Mouse (Mus musculus) neural tube, embryonic 14.5 days (tissue): ENCODE data around the gene Igf2r. TPM values are rescaled to one million over a fixed set of nuclear protein-coding genes. Genes with fewer than 3 reads are reported as not detected.

Source experiments
- ATAC-seq: fragments of 200-750 bp; cut with Nextera tagmentation; 2 replicates; pipeline ENCODE4 v1.8.0; 2017; ENCODE audit warnings: low read depth, mild to moderate bottlenecking, moderate TSS enrichment, moderate library complexity
- H3K27ac ChIP-seq: fragments of 300-500 bp; sonication (generic); 2 replicates; pipeline ENCODE4 v1.5.1; 2014; ENCODE audit warnings: low read depth, mild to moderate bottlenecking, control low read depth, low read length, moderate library complexity, mixed read lengths
- H3K27me3 ChIP-seq: fragments of 300-500 bp; sonication (generic); 2 replicates; pipeline ENCODE4 v1.6.1; 2014; ENCODE audit warnings: low read length; ENCODE audit not compliant: control insufficient read depth, insufficient read depth
- H3K36me3 ChIP-seq: fragments of 300-500 bp; sonication (generic); 2 replicates; pipeline ENCODE4 v1.6.1; 2014; ENCODE audit warnings: low read length, mixed read lengths; ENCODE audit not compliant: control insufficient read depth, insufficient read depth
- H3K4me1 ChIP-seq: fragments of 300-500 bp; sonication (generic); 2 replicates; pipeline ENCODE4 v1.6.1; 2014; ENCODE audit warnings: low read length; ENCODE audit not compliant: control insufficient read depth, insufficient read depth
- H3K4me2 ChIP-seq: fragments of 300-500 bp; sonication (generic); 2 replicates; pipeline ENCODE4 v1.6.1; 2014; ENCODE audit warnings: mild to moderate bottlenecking, low read depth, low read length, control low read depth
- H3K4me3 ChIP-seq: fragments of 300-500 bp; sonication (generic); 2 replicates; pipeline ENCODE4 v1.5.1; 2014; ENCODE audit warnings: low read depth, low read length, control low read depth, mixed read lengths
- H3K9ac ChIP-seq: fragments of 300-500 bp; sonication (generic); replicated peaks from 2 replicates; pipeline ENCODE4 v1.6.1; 2014; ENCODE audit warnings: low read depth, mild to moderate bottlenecking, control low read depth, low read length, mixed read lengths
- H3K9me3 ChIP-seq: fragments of 300-500 bp; sonication (generic); 2 replicates; pipeline ENCODE4 v1.6.1; 2016; ENCODE audit warnings: low read length; ENCODE audit not compliant: control insufficient read depth
- WGBS: fragments of 180-500 bp; shearing (Covaris S2); extraction: QIAGEN DNeasy Blood & Tissue Kit; methylation state at CpG from one replicate; pipeline ENCODE4 v1.1.7; 2014; 5-methylcytosine and 5-hydroxymethylcytosine counted together
- polyA plus RNA-seq: library from polyadenylated mRNA; unstranded; fragments of >200 nt; fragmentation: Nextera tagmentation; extraction: Ambion mirVana; gene quantifications from 2 replicates; pipeline ENCODE4 v1.2.1, GENCODE M21; 2014

The Igf2r gene
- polyA plus RNA-seq, 1 experiment from 2014 or later = 9.6 TPM

DNA sequence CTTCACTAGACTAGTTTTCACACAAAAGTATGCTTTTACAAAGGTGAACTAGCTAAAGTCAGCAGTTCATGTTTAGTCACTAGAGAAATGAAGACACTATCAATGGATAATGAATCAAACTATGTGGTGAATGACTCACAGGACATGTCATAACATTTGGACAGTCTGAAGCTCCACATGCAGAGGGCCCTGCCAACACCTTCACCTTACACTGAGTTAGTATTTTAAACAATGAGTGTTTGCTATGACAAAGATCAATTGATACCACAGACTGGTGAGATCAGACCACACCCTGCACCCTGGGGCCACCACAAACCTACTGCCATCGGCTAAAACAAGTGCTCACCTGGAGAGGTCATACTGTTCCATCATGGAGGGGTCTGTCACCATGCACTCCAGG lies 54.4 kb downstream of the Igf2r start:
- no peak for ATAC-seq
- Histone ChIP-seq H3K27ac (no peak overlapping the region), H3K9ac (no peak overlapping the region), H3K4me1 (no peaks in the 10 kb centered on the region), H3K36me3 (peaks cover 34% of the 10 kb centered on the region), H3K4me2 (no peak overlapping the region), H3K9me3 (no peaks in the 10 kb centered on the region), H3K27me3 (no peaks in the 10 kb centered on the region), H3K4me3 (no peak overlapping the region)
- WGBS = 90% methylated on average over 1 of the region's 1 CpGs

DNA sequence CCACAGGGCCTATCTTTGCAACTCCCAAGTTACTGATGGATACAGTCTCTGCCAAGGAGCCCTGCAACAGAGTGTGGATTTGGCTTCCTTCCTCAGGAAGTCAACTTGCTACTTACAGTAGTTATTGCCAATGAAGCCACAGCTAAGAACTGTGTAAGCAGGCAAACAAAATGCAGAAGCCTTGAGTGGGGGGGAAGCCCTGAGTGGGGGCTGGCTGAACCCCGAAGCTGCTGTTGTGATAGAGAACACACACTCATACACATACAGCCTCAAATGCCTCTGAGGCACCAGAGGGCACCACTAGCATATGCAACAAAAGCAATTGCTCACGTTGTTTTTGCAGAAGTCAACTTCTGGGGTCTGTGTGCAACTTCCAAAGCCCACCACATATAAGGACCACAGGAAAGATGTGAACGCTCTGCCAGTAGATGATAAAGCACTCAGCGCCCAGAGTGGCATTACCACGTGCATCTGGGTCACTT lies 55.3 kb downstream of the Igf2r start:
- no peak overlapping the region for H3K4me2 ChIP-seq
- no peak overlapping the region for H3K9ac ChIP-seq
- H3K9me3 ChIP-seq = no peaks in the 10 kb centered on the region
- no peaks in the 10 kb centered on the region for H3K4me1 ChIP-seq
- H3K36me3 ChIP-seq = peaks cover 39% of the 10 kb centered on the region
- no peak for ATAC-seq
- H3K27ac ChIP-seq = no peak overlapping the region
- 90% methylated on average over 5 of the region's 5 CpGs for WGBS
- no peaks in the 10 kb centered on the region for H3K27me3 ChIP-seq
- H3K4me3 ChIP-seq = no peak overlapping the region

DNA sequence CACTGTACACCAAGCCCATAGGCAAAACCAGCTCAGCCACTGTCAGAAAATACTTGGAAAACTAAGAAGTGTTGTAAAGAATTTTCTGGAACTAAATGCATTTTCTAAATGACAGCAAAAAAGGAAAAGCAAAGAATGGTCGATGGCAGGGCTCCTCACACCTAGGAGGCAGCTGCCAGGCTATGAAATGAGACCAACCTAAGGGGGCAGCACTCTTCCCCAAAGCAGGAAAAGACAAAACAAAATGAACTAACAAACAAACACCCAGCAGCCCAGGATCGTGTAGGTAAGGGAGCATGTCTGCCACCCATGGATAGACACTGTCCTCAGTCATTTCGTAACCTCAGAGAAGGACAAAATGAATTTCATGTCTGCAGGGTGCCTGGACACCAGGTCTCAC lies 56.5 kb downstream of the Igf2r start:
- Histone ChIP-seq H3K4me3 (no peak overlapping the region), H3K4me1 (no peaks in the 10 kb centered on the region), H3K9me3 (no peaks in the 10 kb centered on the region), H3K27me3 (no peaks in the 10 kb centered on the region), H3K9ac (no peak overlapping the region), H3K36me3 (peaks cover 43% of the 10 kb centered on the region), H3K4me2 (no peak overlapping the region), H3K27ac (no peak overlapping the region)
- no peak for ATAC-seq
- WGBS = 86% methylated on average over 3 of the region's 3 CpGs

DNA sequence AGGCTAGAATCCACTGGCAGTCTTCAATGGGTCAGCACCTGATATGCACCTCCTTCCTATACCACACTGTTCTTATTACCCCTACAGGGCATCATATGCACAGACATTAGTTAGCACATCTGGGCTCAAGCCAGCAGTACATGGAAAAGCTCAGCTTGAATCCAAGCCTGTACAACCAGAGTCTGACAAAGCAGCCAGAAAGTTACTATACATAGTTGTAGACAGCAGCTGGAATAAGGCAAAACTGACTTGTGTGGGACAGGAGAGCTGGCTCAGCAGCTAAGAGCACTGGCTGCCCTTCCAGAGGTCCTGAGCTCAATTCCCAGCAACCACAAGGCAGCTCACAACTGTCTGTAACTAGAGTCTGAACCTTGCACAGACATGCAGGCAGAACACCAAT lies 57.3 kb downstream of the Igf2r start:
- peaks cover 43% of the 10 kb centered on the region for H3K36me3 ChIP-seq

DNA sequence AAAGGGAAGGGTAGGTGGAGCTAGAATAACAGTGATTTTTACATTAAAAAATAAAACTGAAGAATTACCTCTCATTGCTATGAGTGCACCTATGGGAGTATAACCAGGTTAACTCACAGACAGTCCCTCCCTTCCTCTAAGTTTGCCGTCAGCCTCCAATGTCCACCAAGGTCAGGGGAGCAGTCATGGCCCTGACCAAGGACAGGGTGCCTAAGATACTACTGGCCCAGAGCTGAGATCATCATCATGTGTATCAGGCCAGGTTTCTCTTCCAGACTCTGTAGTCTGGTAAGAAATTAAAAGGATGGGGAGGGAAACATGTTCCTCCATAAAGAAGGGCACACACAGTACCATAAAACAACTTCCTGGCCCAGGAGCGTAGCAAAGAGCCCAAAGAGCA lies 58.5 kb downstream of the Igf2r start:
- Histone ChIP-seq H3K4me2 (no peak overlapping the region), H3K9ac (no peak overlapping the region), H3K36me3 (peaks cover 43% of the 10 kb centered on the region), H3K27ac (no peak overlapping the region), H3K27me3 (no peaks in the 10 kb centered on the region), H3K9me3 (no peaks in the 10 kb centered on the region), H3K4me1 (no peaks in the 10 kb centered on the region), H3K4me3 (no peak overlapping the region)
- ATAC-seq = no peak
- WGBS = 90% methylated on average over 2 of the region's 2 CpGs

More for the DNA sequence above, 57.3 kb downstream of the Igf2r start:
- ATAC-seq = no peak
- H3K4me2 ChIP-seq = no peak overlapping the region
- H3K9me3 ChIP-seq = no peaks in the 10 kb centered on the region
- H3K27ac ChIP-seq = no peak overlapping the region
- no peaks in the 10 kb centered on the region for H3K27me3 ChIP-seq
- no peak overlapping the region for H3K9ac ChIP-seq
- no peak overlapping the region for H3K4me3 ChIP-seq
- H3K4me1 ChIP-seq = no peaks in the 10 kb centered on the region

DNA sequence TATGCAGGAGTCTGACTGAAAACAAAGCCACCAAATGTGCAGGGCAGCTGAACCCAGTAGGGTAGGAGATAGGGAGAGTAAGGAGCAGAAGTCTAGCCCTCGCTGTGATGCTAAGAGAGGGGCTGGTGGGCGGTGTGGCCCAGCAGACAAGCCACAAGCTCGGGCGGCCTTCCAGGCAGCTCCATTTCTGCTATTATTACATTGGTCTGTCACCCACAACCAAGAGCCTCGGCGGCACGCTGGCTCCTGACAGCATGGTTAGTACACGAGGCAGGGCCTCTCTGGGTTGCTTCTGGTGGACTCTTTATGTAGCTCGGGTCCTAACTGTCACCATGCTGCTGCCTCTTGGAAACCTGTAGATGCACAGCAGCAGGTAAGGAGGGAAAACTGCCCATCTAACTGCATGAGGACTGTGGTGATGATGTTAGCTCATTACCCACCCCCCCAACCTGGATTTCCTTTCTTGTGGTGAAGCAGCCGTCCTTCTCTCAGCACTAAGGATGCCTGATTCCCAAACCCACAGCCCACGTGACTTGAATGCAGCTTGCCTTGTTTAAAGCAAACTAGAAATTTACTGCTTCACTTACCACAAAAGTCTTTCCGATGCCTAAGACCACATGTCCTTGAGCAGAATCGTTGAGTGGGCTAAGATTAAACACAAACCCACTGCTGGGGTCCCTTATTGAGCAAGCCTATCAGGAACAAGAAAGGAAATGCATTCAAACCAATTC lies 59.2 kb downstream of the Igf2r start:
- Histone ChIP-seq H3K4me3 (no peak overlapping the region), H3K27ac (no peak overlapping the region), H3K4me2 (no peak overlapping the region), H3K36me3 (peaks cover 39% of the 10 kb centered on the region), H3K27me3 (no peaks in the 10 kb centered on the region), H3K4me1 (no peaks in the 10 kb centered on the region), H3K9me3 (no peaks in the 10 kb centered on the region), H3K9ac (no peak overlapping the region)
- ATAC-seq = no peak
- WGBS = 88% methylated on average over 13 of the region's 13 CpGs

DNA sequence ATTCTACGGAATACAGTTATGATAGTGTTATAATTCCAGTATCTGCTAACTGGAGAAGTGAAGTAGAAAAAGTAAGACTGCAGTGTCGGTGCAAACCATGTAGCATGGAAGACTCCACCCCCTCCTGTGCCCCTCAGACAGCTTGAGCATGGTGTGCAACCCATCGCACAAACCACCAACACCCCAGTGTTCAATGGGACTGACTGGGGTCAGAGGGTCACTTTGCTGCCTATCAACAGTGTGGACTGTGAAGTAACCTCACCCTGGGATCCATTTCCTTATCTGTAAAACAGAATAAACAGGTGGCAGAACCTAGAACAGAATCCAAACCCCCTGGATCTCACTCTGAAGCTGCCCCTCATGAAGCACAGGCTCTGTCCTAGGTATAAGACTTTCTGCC lies 61.1 kb downstream of the Igf2r start:
- no peak for ATAC-seq
- no peaks in the 10 kb centered on the region for H3K4me1 ChIP-seq

DNA sequence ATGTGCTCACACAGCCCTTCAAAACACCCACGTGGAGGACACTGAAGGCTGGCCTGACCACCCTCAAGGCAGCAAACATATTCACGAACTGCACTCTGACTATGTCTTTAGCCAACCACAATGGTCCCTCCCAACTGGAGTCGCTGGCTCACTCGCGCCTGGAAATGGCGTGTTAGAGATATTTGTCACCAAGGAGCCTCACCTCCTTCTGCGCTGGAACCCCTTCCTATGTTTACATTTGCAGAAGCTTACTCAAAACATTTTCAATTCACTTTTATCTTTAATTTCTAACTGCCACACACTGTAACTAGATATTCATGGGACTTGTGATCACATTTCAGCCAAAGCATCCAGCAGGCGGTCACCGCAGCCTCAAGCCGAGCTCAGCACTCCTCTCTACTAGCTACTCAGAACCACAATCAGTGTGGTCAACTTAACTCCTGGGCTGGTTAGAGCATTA lies 62.8 kb downstream of the Igf2r start:
- Histone ChIP-seq H3K27ac (no peak overlapping the region), H3K4me3 (no peak overlapping the region), H3K9ac (no peak overlapping the region), H3K27me3 (no peaks in the 10 kb centered on the region), H3K4me2 (no peak overlapping the region), H3K36me3 (peaks cover 56% of the 10 kb centered on the region), H3K4me1 (no peaks in the 10 kb centered on the region), H3K9me3 (no peaks in the 10 kb centered on the region)
- no peak for ATAC-seq
- 89% methylated on average over 10 of the region's 10 CpGs for WGBS

More for the DNA sequence above, 61.1 kb downstream of the Igf2r start:
- 93% methylated on average over 3 of the region's 3 CpGs for WGBS
- Histone ChIP-seq H3K4me2 (no peak overlapping the region), H3K36me3 (peaks cover 42% of the 10 kb centered on the region), H3K27me3 (no peaks in the 10 kb centered on the region), H3K4me3 (no peak overlapping the region), H3K27ac (no peak overlapping the region), H3K9ac (no peak overlapping the region), H3K9me3 (no peaks in the 10 kb centered on the region)

DNA sequence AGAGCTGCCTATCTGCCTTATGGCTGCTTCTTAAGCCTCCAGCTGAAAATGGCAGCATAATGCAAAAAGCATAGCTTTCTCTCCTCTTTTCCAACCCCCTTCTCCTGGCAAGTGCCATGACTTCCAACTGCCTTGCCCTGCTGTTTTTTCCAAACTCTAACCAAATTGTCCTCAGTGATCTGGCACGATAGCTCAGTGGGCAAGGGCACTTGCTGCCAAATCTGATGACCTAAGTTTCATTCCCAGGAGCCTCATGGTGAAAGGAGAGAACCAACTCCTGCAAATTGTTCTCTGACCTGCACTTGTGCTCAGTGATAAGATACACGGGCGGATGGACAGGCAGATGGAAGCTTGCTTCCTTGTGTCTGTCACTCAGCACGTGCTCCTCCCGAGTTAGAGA lies 66.6 kb downstream of the Igf2r start:
- no peak for ATAC-seq
- no peak overlapping the region for H3K27ac ChIP-seq
- H3K4me3 ChIP-seq = no peak overlapping the region
- no peak overlapping the region for H3K9ac ChIP-seq
- no peaks in the 10 kb centered on the region for H3K4me1 ChIP-seq
- 90% methylated on average over 5 of the region's 5 CpGs for WGBS
- no peaks in the 10 kb centered on the region for H3K27me3 ChIP-seq
- no peak overlapping the region for H3K4me2 ChIP-seq
- H3K9me3 ChIP-seq = no peaks in the 10 kb centered on the region
- peaks cover 61% of the 10 kb centered on the region for H3K36me3 ChIP-seq
